Mouse (Mus musculus) lung, postnatal 0 days (tissue): ENCODE measurements at regions not wholly inside any gene's neighbourhood (a gene's known extent, or its start where the extent isn't known, plus 50 kb on each side); places are given as distances from the start of the nearest gene placed in this dataset.
A peak's percentile ranks its signal among the peaks of the same experiment; 100 is the strongest.

Experiments
- CTCF ChIP-seq: IDR thresholded peaks from 2 replicates; pipeline ENCODE4 v1.5.1; 2016; ENCODE audit warnings: antibody characterized with exemption, mild to moderate bottlenecking
- EP300 ChIP-seq: IDR thresholded peaks from 2 replicates; pipeline ENCODE4 v1.6.1; 2016; ENCODE audit warnings: antibody characterized with exemption, mild to moderate bottlenecking, control low read depth

DNA sequence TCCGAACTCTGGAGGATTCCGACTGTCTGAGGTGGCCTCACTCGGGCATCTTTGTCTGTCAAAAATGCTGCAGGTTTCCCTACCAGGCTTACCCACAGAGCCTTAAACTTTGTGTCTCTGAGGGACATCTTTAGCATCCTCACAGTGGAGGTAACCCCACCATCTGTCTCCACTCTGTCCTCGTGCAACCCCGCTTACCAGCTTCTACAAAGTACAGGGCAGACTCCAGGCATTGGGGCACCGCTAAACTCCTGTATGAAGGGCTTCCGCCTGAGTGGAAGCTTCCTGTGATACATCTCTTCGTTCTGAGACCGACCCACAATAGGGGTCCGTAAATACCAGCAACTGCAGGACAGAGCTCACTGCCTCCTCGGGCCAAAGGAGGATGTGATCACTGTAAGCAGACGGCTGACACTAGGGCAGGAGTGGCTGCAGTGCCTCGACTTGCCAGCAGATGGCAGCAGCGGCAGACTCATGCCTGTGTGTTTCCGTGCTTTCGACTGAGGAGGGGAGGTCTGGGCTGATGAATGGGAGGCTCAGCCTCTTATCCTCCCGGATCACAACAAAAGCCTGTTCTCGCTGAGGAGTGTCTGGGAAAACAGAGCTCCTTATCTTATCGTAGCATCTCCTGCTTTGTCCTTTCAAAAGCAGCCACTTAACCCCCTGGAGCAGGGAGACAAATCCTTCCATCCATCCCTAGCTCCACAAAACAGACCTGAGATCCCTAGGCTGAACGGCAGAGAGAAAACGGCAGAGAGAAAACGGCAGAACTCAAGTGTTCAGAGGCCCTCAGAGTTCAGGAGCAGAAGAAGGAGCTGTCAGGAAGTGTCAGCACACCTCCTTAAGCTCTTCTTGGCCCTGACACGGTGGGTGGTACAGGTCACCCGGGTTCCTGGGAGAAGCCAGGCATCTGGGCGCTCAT is 78.1 kb upstream of the Prok2 start:
- TF ChIP-seq CTCF (peak; percentile 100), EP300 (no peak)
